Mouse (Mus musculus) gastrocnemius, adult 2 months (tissue): ENCODE measurements at regions not wholly inside any gene's neighbourhood (a gene's known extent, or its start where the extent isn't known, plus 50 kb on each side); places are given as distances from the start of the nearest gene placed in this dataset.

Experiments used
- DNase-seq: peaks from one replicate; pipeline ENCODE4 v3.0.0; 2022
- H3K27ac ChIP-seq: fragments of 200-600 bp; 2 replicates; pipeline ENCODE4 v1.8.1; 2022; ENCODE audit warnings: mild to moderate bottlenecking
- H3K4me3 ChIP-seq: fragments of 200-600 bp; 2 replicates; pipeline ENCODE4 v1.8.1; 2022; ENCODE audit warnings: mild to moderate bottlenecking, moderate library complexity
- CTCF ChIP-seq: fragments of 200-600 bp; IDR thresholded peaks from 2 replicates; pipeline ENCODE4 v1.8.1; 2022; ENCODE audit warnings: antibody characterized with exemption, mild to moderate bottlenecking, moderate library complexity
- intact Hi-C: fragments of 180-260 bp; cut with DNase I; formaldehyde crosslinking; loops from one replicate; pipeline ENCODE4 v1.15.1; 2025

DNA sequence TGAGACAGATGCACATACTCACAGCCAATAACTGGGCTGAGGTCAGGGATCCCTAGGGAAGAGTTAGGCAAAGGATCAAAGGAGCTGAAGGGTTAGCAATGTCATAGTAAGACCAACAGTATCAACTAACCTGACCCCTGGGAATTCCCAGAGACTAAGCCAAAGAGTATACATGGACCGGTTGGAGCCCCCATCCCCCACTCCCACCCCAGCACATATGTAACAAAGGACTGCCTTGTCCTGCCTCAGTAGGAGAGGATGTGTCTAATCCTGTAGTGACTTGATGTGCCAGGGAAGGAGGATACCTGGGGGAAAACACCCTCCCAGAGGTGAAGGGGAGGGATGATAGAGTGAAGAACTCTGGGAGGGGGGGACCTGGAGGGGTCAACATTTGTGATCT, 119.4 kb upstream of the Gimd1 start:
- no peak overlapping the region for H3K27ac ChIP-seq
- intact Hi-C loops: no loop called here
- no peak for DNase-seq
- no peak overlapping the region for H3K4me3 ChIP-seq
- TF ChIP-seq CTCF: no peak

DNA sequence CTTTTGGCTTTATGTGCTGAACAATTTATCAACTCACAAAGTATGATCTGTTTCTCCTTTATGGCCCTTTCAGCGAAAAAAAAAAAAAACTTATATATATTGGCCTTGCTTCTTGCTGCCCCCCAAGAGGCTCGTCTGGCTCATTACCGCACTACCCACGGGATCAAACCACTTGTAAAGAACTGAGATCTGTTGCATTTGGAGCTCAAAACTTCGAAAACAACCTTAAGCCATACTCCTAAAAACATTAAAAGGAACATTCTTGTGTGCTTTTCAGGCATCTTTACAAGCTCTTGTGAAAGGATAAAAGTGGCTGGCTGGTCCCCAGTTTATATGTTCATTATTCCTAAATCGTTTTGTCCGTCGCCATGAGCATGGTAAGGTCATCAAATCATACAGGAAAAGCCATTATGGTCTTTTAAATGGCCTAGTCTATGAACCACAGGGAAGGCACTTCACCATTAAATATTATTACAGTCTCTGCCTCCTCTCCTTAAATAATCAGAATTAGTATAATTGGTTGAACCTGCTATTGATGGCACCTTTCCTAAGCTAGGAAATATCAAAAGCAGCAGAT, 117.0 kb upstream of the Gimd1 start:
- no peak for DNase-seq
- Histone ChIP-seq H3K4me3 (no peak overlapping the region), H3K27ac (no peak overlapping the region)
- intact Hi-C loops: no loop called here
- no peak for TF ChIP-seq CTCF

DNA sequence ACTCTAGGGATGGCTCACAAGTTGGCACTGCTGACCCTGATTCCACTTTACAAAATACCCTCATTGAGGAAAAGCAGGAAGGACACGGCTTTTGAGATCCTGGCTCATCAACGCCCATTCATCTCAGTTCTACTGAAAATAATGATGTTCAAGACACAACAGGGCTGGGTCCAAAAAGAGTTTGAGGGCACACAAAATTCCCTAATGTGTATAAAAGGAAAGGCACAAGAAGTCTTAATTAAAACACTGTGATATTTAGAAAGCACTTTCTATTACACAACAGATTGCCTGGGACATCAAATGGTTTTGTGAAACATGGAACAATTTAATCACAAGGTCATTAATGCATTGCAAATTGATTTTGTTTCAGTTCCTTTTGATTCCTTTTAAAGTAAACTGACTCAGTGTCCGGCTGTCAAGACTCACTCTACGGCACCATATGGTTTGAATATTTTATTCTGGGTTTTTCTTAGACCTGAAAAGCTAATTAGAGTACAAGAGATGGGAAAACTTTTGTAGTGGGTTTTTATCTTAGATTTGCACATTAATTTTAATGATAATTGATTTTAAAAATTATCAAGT, 96.2 kb upstream of the Gimd1 start:
- Histone ChIP-seq H3K4me3 (no peak overlapping the region), H3K27ac (no peak overlapping the region)
- no peak for DNase-seq
- intact Hi-C loops: no loop called here
- no peak for TF ChIP-seq CTCF

DNA sequence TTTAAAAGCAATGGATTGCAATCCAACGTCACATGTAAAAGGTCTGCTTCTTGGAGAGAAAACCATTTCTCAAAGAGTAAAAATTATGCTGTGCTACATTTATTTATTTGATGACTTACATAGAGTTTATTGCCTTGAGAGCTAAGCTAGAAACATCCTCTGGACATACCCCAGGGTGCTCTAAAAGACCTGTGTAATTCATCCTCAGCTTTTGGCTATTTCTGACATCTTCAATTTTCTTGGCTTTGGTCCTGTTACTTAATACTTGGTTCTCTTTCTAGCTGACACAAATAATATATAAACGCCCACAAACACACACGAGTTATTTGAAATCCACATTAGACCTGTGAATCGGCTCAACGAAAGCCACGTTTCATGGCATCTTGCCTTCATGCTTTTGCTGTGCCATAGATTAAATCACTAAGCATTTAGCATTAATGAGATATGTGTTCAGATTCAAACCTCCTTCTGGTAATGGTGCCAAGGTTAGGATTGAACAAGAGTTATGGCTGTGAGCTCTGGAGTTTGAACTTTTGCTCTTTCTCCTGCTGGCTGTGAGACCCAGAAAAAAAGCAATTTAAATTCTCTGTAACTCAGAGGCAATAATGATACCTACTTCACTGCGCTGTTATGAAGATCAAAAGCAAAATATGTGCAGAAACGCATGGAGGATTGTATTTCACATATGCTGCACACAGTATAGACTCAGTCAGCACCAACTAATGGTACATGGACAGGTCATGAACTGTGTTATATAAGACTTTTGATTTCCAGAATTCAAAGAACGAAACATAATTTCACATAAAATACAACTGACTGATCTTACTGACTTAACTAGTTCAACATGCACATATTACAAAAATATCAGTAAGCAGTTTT, 89.6 kb upstream of the Gimd1 start:
- no peak overlapping the region for H3K27ac ChIP-seq
- DNase-seq: no peak
- H3K4me3 ChIP-seq: no peak overlapping the region
- intact Hi-C loops: no loop called here
- no peak for TF ChIP-seq CTCF

DNA sequence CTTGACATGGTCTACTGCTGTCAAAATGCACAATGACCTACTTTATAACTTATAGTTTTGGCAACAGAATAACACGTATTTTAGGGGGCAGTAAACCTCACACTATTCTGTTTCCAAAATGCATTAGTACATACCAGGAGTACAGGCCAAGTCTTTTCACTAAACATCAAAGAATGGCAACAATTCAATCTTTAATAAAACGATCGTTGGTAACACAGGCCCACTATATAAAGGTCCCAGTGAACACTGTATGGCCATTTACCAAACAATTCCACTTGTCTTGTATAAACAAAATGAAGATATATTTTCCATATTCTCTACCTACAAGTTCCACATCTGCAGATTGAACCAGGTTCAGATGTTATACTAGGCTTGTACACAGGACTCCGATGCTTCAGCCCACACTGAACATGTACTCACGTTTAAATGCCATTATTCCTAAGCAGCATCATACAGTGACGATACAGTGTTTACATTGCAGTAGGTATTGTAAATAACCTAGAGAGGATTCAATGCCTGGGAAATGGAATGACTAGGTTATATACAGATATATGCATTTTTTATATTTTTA, 78.3 kb upstream of the Gimd1 start:
- intact Hi-C loops: no loop called here
- no peak overlapping the region for H3K4me3 ChIP-seq
- no peak for DNase-seq
- TF ChIP-seq CTCF: no peak
- no peak overlapping the region for H3K27ac ChIP-seq

DNA sequence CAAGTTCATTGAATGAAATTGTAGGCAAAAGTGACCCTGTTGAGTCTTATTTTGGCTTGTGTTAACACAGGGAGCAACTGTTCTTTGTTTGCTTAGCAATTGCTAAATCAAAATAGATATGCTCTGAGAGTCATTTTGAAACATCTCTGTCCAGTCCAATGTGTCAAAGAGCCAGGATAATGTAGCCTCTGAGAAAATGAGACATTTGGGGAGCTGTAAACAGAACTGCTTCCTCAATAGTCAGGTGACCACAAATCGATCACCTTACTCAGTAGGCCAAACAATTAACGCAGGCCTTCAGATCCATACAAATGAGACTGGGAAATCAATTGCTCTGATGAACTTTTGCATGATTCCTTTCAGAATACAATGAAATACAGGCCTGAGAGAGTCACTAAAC, 63.9 kb upstream of the Gimd1 start:
- TF ChIP-seq CTCF: no peak
- H3K27ac ChIP-seq: no peak overlapping the region
- intact Hi-C loops: no loop called here

DNA sequence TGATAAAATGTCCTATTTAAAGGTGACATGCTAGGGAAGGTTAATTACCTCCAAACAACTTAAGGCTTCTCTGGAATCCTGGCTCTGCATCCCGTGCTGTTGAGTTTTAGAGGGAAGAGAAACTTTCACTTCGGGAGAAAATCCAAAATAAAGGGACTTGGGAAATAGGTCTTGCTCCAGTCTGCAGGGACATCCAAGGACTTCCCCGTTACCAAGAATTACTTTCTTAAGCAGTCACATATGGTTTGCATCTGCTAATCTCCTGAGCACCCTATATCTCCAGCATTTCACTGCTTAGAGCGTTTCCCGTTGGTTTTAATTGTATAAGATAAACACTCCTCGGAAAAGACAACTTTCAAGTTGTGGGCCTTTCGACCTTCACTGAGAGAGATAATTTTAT, 63.3 kb upstream of the Gimd1 start:
- no peak for DNase-seq
- intact Hi-C loops: no loop called here
- Histone ChIP-seq H3K4me3 (no peak overlapping the region), H3K27ac (no peak overlapping the region)
- no peak for TF ChIP-seq CTCF

More for the DNA sequence above, 63.9 kb upstream of the Gimd1 start:
- DNase-seq: no peak
- no peak overlapping the region for H3K4me3 ChIP-seq
